Mouse (Mus musculus): ENCODE data around the gene Rbak.
"Not testable (repeated sequence)": the region's sequence is repeated elsewhere in the genome, so short reads cannot be mapped to it uniquely, and the experiment has no call there.

Rbak gene

GRCm38 (mm10) chr5:143134216-143135010, 46.2 kb downstream of the Rbak start:
- DNase-seq, result not testable (repeated sequence)

DNA sequence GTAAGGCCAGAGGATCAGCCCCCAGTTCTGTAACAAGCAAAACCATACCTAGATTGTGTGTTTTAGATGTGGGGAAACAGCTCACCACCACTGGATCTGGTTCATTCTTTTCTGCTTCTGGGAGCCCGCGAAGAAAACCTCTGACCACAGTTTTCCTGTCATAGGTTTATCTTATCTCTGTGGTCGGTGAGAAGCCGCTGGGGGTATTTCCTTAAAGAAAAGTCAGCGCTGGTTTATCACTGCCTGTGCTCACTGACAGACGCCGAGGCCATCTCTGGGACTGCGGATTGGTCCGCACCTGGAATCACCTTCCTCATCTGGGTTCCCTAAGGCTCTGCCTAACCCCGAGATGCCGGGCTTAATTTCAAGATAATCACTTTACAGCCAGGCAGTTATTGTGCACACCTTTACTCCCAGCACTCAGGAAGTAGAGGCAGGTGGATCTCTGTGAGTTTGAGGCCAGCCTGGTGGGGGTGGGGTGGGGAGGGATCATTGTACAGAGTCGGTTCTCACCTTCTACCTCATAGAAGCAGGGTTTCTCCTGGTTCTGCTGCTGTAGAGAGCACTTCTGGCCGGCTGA, 47.5 kb downstream of the Rbak start:
- DNase-seq, result peak; percentile 61

DNA sequence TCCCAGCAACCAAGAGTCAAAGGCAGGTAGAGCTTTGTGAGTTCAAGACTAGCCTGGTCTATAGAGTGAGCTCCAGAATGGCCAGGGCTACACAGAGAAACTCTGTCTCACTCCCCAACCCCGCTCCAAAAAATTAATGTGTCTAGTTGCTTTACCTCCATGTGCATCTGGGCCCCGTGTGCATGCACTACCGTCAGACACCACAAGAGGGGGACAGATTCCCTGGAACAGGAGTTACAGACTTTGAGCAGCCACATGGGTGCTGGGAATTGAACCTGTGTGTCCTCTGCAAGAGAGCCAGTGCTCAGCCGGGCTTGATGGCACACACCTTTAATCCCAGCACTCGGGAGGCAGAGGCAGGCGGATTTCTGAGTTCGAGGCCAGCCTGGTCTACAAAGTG, 50.2 kb downstream of the Rbak start:
- peak; percentile 61 for DNase-seq

DNA sequence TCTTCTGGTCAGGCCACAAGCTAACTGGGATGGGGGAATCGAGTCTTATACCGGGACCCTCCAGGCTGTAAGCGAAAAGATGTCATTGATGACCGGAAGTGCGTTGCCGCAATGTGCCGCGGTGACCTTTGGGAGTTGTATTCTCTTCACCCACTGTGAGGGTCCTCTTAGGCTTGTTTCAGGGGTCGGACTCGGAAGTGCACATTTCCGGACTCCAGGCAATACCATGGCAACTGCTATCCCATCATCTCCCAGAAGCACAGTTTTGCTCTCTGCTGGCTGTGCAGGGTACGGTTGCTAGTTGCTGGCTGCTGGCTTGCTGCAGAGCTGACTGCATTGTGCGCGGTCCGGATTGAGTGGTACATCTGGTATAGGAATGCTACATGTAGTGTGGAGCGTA, 51.5 kb downstream of the Rbak start:
- DNase-seq, result no peak

DNA sequence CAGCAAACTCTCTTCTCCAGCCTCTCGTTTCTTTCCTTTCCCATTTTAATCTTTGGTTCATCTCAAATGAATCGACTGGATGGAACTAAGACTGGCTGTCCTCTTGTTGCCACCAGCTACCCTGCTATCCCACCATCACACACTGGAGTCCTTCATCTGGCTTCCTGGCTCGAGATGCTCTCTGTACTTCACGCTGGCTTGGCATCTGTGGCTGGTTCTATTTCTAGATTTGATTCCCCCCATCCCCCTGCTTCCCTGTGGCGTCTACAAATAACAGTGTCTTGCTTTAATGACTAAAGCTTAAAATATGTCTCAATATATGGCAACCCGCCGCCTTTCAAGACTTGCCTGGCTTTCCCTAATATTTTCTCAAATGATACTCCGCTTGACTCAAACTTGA, 52.7 kb downstream of the Rbak start:
- DNase-seq, result no peak

DNA sequence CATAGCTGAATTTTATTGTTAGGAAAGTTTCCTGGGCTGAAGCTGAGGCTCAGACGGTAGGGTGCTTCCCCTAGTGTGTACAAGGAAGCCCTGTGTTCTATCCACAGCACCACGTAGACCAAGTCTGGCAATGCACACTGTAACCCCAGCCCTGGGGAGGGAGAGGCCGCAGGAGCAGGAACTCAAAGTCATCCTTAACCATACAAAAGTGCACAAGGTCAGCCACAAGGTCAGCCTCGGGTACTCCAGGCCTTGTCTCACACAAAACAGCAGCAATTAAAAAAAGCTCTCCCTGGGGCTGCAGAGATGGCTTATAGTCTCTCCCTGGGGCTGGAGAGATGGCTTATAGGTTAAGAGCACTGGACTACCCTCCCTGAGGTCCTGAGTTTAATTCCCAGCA, 53.7 kb downstream of the Rbak start:
- no peak for DNase-seq

GRCm38 (mm10) chr5:143126089-143126488, 54.5 kb downstream of the Rbak start:
- no peak for DNase-seq

- DNase-seq, result no peak
These were observed 55.0 kb downstream of the Rbak start for GRCm38 (mm10) chr5:143125601-143126000.

DNA sequence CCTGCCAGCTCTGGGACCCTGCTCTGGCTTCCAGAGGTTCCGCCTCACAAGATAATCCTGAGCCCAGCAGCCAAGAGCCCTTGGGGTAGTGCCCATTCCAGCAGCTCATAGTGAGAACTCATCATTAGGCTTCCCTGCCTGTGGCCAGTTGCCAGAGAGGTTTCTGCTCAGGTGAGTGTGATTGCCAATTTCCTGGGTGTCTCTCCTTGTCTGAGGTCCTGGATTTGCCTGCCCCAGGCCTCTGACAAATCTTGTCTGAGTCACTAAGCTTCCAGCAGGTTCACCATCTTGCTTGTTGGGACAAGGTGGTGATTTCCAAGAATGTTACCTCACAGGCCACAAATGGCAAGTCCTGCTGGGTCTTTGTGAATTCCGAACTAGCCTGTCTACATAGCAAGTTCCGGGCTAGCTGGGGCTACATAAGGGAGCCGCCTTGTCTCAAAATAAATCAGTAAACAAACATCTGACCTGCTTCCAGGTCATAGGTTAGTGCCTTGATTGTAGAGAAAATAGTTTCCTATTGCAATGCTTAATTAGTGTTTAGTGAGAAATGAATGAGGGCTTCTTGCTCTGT, 55.7 kb downstream of the Rbak start:
- no peak for DNase-seq

DNA sequence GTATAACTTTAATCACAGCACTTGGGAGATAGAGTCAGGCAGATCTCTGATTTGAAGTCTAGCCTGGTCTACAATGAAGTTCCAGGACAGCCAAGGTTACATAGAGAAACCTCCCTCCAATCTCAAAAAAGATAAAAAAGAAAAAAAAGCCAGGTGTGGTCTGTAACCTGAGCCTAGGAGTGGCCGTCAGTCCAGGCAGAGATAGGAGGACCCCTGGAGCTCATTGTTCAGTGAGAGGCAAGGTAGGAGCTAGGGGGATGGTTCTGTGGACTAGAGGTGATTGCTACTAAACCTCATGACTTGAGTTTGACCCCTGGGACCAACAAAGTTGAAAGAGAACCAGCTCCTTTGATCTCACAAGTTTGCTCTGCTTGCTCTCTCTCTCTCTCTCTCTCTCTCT, 57.9 kb downstream of the Rbak start:
- no peak for DNase-seq

All from thymus, postnatal 4 days (tissue).